Mouse (Mus musculus) left cerebral cortex, adult 9 months (tissue): ENCODE measurements at regions not wholly inside any gene's neighbourhood (a gene's known extent, or its start where the extent isn't known, plus 50 kb on each side); places are given as distances from the start of the nearest gene placed in this dataset.

Experiments used
- DNase-seq, 2 experiments: peaks; one replicate each; pipeline ENCODE4 v3.0.0; 2022; ENCODE audit warnings: low spot score in 2 of 2

DNA sequence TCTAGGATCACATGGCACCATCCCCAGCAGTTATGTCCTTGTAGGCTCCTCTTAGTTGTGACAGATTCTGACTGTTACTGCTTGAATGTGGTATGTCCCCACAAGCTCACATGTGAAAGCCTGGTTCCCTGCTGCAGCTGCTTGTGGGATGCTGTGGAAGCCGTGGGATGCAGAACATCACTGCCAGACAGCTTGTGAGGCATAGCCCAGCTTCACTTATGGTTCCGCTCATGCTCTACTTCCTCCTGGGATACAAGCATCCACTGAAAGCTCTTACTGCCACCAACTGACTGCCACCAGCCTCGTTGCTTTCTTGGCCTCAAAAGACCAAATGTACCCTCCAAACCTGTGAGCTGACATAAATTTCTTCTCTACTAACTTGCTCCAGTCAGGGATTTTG lies 167.7 kb upstream of the Ccdc122 start:
- no peak for DNase-seq

GRCm38 (mm10) chr14:76868131-76868530 lies 168.4 kb upstream of the Ccdc122 start:
- DNase-seq: no peak

DNA sequence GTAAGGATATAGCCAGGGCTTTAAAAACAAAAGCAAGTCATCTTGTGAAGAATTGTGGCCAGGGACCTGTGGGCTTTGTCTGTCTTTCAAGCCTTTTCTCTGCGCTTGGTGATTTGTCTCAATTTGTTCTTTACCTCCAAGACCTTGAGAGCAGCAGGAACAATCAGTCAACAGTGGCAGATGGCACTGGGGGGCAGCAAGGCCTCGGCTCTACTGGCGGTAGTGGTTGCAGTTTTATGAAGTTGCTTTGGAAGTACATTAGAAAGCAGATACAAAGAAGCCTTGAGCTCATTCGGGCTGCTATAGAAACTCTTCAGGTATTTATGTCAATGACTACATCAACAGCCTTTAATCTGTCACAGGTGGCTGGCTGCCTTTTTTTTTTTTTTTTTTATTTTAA lies 171.9 kb upstream of the Ccdc122 start:
- no peak for DNase-seq

GRCm38 (mm10) chr14:76863035-76863706 lies 173.4 kb upstream of the Ccdc122 start:
- no peak for DNase-seq

- no peak for DNase-seq
These were observed 178.2 kb upstream of the Ccdc122 start for GRCm38 (mm10) chr14:76858396-76858795.

DNA sequence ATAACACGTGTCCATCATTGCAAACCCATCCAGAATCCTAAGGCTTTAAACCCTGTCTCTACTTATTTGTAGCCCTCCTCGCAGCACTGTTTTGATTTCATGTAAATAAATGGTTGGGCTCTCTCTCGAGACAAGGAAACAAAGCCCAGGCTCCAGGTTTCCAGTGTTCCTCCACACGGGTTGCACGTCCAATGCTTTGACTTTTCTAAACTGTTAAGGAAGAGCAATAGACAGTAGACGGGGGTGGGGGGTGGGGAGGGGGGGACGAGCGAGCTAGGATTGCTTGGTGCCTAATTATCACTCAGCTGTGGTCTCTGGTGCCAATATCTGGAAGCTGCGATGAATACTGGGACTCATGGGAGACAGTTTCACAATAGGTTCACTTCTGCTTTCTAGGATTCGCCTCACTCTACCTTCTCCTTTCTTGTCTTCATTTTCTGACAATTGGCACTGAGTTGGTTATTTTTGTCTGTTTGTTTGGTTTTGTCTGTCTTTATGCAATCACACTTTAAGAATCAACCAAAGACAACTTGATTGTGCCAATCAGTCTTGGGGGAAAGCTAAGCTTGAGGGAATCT lies 179.3 kb upstream of the Ccdc122 start:
- DNase-seq: no peak

DNA sequence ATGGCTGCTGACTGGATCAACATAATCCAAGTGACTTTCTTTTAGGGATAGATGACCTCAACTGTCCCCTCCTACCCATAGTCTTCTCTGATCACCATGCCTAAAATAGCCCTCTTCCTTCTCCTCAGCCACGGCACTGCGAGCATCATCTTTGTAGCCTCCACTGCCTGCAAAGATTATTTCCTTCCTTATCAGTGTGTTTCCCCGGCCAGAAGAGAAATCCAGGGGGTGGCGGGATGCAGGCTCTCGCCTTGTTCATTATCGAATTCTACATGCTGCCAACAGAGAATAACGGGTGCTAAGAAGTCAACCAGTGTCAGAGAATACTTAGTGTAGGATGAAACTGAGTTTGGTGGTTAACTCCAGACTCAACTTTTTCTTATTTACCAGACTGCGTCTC lies 180.0 kb upstream of the Ccdc122 start:
- DNase-seq: no peak

GRCm38 (mm10) chr14:76854965-76855364 lies 181.6 kb upstream of the Ccdc122 start:
- no peak for DNase-seq

DNA sequence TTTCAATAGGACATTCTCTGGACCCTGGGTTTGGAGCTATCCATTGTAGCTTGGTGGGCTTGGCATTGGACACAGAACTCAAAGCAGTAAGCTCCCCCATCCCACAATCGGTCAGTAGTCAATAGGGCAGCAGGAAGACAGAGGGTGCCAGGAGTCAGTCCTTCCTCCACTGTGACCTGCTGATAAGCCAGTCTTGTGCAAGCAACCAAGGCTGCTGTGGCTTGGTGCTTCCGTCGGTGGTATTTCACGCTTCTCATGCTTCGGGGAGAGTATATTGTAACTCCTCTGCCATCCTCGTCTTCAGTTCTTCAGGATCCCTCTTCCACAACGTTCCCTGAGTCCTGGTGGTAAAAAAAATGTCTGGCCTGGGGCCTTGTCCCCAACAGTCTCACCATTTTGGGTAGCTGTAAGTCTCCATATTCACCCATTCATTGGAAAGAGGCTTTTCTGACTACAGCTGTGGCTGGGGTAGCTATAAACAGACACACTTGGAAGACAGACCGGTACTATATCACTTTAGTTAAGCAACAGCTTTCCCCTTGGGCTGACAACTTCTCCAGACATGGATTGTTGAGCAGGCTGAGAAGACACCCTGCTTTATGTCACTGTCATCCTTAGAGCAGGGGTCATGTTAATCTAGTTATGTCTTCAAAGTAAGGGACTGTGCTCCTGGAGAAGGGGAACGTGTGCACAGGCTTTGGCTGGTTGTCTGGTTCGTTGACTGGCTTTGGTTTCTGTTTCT lies 184.9 kb upstream of the Ccdc122 start:
- DNase-seq: no peak

DNA sequence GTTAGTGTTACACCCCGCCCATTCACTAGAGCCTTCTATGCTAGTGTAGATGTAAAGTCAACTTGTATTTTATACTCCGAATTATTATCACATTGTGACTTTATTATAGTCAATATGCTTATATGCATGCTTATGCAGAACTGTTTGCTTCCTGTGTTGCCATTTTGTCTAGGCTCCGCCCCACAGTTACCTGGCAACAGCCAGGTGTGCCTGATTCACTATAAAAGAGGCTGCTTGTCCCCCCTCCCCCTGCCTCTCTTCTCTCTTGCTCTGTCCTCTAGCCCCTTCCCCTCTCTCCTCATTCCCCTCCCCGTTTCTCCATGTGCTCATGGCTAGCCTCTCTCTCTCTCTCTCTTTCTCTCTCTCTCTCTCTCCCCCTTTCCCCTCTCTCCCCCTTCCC lies 185.9 kb upstream of the Ccdc122 start:
- no peak for DNase-seq

GRCm38 (mm10) chr14:76850051-76850450 lies 186.5 kb upstream of the Ccdc122 start:
- no peak for DNase-seq

DNA sequence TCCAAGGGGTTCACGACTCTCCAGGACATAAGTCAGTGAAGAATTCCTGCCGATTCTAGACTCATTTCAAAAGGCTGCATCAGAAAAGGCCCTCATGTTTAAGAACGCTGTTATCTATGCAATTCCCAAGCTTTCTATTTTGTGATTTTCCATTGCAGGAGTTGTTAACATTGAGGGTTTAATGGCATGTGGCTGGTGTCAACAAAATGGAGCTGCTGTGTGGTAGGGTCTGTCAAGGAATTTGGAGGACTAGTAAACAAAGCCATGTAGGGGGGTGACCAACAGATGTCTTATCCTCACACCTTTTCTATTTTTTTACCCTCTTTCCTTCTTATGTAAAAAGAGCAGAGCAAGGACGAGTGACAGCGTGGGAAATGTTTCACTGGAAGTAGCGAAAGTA lies 186.9 kb upstream of the Ccdc122 start:
- no peak for DNase-seq

DNA sequence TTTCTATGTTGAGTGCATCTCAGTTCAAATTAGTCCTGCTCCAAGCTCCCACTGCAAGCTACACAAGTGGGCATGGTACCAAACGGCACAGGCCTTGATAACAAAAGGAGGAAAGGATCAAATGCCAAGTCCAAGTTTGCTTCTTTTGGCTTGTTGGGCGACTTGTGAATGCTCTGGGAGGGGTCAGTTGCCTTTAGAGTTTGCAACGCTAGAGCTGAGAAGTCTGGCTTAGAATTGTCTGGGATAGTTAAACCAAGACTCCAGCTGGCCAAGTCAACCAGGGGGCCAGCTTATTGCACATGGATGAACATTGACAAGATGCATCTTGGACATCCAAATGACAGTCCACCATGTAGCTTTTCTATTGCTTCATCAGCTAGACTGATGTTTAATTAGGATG lies 187.5 kb upstream of the Ccdc122 start:
- DNase-seq: no peak

DNA sequence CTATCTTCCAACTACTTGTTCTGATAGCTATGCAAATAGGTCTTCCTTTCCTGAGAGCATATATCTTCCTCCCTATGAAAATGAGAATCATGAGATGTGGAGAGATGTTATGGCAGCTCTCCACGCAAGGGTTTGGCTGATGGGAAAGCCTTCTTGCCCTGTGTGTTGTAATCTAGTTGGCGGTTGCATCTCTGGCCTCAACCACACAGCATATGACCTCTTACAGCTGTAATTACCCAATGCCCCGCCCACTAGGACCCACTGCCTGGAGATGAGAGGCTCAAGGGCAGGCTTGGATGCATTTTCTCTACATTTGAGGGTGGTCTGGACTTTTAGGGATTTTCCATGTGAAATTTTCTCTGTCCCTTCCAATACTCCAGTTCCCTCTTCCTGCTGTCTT lies 190.9 kb upstream of the Ccdc122 start:
- DNase-seq: no peak

DNA sequence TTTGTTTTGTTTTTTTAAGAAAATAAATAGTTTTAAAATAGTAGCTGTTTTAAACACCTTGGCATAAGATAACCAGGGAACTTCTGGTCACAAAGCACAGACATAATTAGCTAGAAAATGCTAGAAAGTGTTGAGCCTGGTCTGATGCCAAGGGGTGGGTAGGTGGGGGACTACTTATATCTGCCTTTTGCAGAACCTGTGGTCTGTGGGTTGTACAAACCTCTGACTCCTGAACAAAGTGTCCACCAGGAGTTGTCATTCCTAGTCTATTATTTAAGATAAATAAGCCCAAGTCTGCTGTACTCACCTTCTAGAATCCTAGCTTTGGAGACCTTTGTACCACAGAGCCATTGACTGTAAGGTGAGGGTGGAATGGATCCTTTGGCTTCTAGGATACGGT lies 191.9 kb upstream of the Ccdc122 start:
- no peak for DNase-seq

GRCm38 (mm10) chr14:76837583-76838220 lies 198.9 kb upstream of the Ccdc122 start:
- DNase-seq: no peak

GRCm38 (mm10) chr14:76836926-76837516 lies 199.6 kb upstream of the Ccdc122 start:
- no peak for DNase-seq

DNA sequence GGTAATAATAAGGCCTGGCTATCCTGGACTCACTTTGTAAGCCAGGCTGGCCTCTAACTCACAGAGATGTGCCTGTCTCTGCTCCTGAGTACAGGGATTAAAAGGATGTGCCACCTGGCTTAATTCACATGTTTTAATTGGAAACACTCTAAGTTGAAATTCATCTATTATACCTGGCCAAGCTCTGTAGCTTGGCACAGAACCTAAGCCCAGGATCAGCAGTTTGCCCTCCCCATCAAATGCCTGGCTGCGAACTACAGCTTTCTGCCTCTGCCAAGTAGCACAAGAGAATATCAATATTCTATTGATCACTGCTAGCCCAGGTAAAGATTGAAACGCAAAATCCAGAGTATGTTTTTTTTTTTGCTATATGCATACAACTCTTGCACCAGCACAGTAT lies 200.3 kb upstream of the Ccdc122 start:
- no peak for DNase-seq

- DNase-seq: no peak
These were observed 202.5 kb upstream of the Ccdc122 start for GRCm38 (mm10) chr14:76834084-76834483.

DNA sequence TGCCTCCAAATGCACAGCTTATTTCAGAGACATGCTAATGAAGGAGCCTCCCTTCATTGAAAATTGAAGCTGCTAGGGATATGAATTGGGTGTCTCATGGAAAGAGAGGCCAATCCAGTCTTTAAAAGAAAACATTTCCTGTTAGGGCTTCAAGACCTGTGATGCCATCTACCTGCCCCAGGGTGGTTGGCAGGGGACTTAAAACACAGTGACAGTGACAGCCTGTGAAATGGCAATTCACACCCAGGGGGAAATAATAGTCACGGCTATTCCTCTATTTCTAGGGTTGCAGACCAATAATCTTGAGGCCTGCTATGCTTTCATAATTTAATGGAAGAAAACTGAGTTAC lies 207.4 kb upstream of the Ccdc122 start:
- DNase-seq: no peak

DNA sequence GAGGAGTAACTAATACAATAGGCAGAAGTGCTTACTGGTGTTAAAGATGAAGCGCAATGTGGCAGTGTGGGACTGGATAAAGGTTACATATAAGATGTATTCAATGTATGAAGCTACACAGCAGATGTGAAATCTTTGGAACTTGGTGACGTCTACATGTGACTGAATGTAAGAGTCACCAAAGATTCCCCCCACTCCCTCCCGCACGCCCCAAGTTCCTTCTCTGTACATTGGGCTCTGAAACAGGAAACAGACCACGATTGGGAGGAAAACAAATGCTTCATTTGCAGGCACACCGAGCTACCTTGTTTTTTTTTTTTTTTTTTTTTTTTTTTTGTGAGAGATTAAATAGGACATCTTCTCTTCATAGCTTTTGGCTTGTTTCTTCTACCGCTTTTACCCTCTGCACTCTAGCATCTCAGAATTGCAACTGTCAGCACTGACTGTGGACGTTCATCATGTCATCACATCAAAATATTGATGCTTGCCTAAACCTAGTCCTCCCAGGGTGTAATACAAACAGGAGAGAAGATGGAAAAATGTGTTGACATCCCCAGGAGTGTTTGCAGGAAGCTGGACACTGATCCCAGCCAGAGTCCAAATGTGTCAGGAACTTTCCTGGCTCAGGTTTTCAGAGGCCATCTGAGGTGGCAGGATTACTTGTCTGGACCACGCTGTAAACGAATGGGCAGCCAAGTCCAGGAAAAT lies 208.0 kb upstream of the Ccdc122 start:
- no peak for DNase-seq

- DNase-seq: no peak
These were observed 212.5 kb upstream of the Ccdc122 start for GRCm38 (mm10) chr14:76824066-76824465.
